Mouse (Mus musculus): ENCODE results near the gene Speg.

Gene Speg

GRCm38 (mm10) chr1:75365510-75366137 lies 9.5 kb upstream of the Speg start:
- no peak for DNase-seq (ENCODE audit: low read depth, low spot score)

GRCm38 (mm10) chr1:75369360-75369983 lies 5.6 kb upstream of the Speg start:
- no peak for DNase-seq (ENCODE audit: low read depth, low spot score)

GRCm38 (mm10) chr1:75369984-75370660 lies 5.0 kb upstream of the Speg start:
- no peak for DNase-seq (ENCODE audit: low read depth, low spot score)

- no peak for DNase-seq (ENCODE audit: low read depth, low spot score)
Observed at GRCm38 (mm10) chr1:75371317-75372095, 3.6 kb upstream of the Speg start.

- DNase-seq (ENCODE audit: low read depth, low spot score): no peak
Observed at GRCm38 (mm10) chr1:75372450-75372849, 2.6 kb upstream of the Speg start.

DNA sequence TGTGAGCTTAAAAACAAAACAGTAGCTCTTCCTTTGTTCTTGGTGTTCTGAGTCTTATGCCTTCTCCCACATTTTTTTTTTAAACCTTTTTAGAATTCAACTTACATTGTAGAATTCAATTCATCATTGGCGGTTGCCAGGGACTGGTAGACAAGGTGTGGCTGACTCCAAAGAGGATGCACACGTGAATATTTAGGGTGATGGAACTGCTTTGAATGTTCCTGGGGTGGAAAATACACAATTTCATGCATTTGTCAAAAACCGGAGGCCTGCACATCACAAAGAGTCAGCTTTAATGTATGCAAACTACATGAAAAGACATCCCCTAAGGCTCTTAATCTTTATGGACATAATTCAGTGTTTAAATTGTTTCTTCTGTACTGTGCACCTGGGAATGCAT lies 1.8 kb upstream of the Speg start:
- DNase-seq (ENCODE audit: low read depth, low spot score): no peak

DNA sequence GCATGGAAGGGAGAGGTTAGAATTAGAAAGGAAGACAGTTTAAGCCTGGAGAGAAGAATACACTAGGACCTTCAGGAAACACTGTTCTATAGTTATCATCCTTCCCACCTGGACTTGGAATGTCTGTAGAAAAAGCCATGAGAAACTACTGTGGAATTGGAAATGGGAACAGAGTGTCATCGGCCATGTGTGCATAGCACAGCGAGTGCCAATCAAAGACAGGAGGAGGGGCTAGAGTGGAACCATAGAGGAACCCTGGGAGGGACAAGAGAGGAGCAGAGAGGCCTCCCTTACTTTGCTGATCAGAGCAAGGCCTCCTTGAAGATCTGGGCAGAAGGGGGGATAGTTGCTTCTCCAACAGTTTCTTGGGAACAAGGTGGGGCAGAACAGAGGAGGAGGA lies 4.1 kb downstream of the Speg start:
- no peak for DNase-seq (ENCODE audit: low read depth, low spot score)

- DNase-seq (ENCODE audit: low read depth, low spot score): no peak
Observed at GRCm38 (mm10) chr1:75379931-75380330, 4.8 kb downstream of the Speg start.

GRCm38 (mm10) chr1:75380951-75381350 lies 5.9 kb downstream of the Speg start:
- no peak for DNase-seq (ENCODE audit: low read depth, low spot score)

DNA sequence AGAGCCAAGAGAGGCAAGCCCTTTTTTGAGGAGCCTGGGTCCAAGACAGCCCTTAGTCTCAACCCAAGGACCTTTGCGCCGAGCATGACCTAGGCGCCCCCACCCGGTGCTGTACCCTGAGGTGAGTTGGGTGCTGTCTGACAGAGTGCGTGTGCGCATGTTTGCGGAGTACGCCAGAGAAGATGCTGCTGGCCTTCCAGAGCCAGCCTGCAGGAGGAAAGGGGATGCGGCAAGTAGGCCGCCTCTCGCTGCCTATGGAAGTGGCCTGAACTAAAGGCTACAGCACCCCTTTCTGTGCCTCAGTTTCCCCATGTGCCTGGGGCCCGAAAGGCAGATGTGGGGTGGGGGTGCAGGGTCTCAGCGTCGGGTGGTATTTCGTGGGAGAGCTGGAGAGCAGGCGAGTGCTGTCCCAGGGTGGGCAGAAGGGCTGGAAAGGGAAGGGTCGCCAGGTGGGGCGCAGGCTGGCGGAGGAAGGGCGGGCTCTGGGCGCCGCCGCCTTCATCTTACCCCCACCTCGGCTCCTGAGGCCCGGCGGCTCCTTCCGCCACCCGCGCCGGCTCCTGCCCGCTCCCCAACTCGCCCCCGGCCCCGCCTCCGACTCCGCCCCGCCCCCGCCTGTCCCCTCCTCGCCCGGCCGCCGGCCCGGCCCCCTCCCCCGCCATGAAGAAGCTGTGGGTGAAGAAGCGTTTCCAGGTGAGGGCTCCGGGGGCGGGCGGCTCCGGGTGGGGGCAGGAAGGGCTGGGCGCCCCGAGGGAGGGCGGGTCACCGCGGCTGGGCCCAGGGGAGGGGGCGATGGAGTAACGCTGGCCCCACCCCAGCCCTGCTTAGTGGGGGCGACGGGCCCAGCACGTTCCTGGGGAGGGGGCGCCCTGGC lies 6.6 kb downstream of the Speg start:
- DNase-seq (ENCODE audit: low read depth, low spot score): no peak

- no peak for DNase-seq (ENCODE audit: low read depth, low spot score)
Observed at GRCm38 (mm10) chr1:75382356-75383071, 7.4 kb downstream of the Speg start.

DNA sequence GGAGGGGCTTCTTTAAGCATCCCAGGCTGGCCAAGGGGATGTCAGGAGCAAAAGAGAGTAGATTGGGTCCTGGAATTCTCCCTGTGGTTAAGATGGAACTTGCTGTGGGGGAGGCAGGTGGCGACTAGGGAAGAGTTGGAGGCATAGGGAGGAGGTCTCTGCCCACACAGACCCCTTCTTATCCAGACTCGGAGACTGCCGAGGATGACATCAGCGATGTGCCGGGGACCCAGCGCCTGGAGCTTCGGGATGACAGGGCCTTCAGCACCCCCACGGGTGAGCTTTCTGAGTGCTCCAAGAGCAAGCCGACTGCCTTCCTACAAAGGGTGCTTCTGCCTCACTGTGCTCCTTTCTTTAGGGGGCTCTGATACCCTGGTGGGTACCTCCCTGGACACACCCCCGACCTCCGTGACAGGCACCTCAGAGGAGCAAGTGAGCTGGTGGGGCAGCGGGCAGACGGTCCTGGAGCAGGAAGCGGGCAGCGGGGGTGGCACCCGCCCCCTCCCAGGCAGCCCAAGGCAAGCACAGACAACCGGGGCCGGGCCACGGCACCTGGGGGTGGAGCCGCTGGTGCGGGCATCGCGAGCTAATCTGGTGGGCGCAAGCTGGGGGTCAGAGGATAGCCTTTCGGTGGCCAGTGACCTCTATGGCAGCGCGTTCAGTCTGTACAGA lies 9.5 kb downstream of the Speg start:
- DNase-seq (ENCODE audit: low read depth, low spot score): no peak

DNA sequence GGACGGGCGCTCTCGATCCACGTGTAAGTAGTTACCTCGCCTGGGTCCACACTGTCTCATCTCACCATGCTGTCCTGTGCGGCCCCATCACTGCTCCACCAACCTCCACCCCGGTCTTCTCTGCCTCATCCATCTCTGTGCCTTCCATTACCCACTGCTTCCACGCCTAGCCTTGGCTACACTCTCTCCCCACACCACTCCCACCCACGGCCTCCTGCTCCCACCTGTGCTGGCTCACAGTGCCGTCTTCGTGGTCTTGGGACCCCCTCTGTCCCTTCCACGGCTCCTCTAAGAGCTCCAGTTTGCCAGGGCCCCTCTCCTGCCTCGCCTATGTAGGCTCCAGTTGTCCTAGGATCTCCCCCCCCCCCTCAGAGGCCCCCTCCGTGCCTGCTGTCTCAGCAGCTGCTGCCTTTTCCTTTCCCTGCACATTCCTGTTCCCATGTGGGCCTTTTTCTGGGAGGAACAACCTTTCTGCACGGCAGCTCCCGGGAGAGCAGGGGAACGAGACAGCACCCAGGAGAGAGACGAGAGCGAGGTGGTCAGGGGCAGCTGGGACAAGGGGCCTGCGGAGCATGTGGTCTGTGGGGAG lies 10.1 kb downstream of the Speg start:
- DNase-seq (ENCODE audit: low read depth, low spot score): no peak

DNA sequence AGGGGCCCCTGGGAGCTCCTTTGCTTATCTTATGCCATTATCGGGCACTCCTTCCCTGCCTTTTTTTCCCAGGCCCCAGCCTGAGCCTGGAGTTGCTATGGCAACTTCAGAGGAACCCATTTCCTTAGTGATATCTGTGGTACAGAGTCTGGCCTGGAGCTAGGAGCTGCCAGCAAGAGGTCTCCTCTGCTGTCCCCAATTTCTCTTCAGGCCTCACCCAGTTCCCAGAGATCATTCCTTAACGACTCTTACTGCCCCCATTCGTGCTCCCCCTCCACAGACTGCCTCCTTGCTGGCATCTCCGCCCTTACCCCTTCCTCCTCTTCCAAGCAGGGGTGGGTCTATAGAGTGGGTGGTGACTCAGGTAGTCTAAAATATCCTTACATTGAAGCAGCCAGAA lies 11.1 kb downstream of the Speg start:
- DNase-seq (ENCODE audit: low read depth, low spot score): no peak

DNA sequence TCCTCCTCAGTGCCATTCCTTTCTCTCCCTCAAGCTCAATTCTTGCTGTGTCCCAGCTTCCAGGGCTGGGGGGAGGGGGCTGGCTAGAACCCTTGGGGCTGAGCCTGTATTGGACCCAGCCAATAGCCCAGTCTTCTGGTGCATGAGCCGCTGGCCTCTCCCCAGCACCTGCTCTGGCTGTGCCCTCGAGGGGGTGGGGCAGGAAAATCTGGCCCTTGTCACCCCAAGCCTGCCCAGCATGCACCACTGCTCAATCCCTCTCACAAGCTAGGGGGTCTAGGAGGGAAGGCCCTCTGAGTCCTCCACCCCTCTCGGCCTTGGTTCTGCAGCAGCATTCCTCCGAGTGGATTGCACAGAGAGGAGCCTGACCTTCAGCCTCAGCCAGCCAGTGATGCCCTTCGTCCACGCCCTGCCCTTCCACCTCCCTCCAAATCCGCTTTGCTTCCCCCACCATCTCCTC lies 12.4 kb downstream of the Speg start:
- no peak for DNase-seq (ENCODE audit: low read depth, low spot score)

- DNase-seq (ENCODE audit: low read depth, low spot score): no peak
Observed at GRCm38 (mm10) chr1:75387929-75388897, 13.1 kb downstream of the Speg start.

DNA sequence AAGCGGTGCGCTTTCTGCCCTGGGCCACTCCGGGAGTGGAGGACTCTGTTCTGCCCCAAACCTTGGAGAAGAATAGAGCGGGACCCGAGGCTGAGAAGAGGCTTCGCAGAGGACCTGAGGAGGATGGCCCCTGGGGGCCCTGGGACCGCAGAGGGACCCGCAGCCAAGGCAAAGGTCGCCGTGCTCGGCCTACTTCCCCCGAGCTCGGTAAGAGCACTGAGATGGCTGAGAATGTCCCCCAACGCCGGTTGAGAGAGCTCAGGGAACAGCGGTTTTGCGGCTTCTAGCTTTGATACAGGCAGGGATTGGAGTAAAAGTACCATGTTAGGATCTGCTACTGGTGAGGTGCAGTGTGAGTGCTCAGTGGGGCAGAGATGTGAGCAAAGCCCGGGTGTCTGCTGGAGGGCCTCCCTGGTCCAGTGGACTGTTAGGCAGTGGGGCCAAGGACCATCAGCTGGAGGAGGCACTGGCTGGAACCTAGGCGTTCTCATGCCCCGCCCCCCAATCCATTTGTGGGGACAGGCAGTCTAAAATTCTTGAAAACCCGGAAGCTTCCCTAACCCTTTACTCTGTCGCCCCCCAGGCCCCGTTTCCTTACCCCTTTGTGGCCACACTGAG lies 13.9 kb downstream of the Speg start:
- no peak for DNase-seq (ENCODE audit: low read depth, low spot score)

DNA sequence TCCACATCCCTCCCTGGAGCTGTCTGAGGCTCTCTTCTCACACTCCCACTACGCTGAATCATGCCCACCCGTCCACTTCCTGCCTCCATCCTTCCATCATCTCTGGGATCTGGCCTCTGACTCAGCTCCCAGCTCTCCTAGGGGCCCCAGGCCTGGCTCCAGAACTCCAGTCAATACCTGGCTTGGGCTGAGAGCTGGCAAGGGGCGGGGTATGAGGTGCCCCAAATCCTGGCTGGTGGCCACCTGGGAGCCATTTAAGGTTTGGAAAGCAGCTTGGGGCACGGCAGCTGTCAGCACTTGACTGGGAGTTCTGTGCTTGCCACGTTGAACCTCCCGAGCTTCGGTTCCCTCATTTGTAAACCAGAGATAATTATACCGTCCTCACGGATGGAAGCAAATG lies 18.0 kb downstream of the Speg start:
- DNase-seq (ENCODE audit: low read depth, low spot score): no peak
